Mouse (Mus musculus): ENCODE data around the gene Llph.

Llph gene

GRCm38 (mm10) chr10:120280375-120280774 lies 53.5 kb downstream of the Llph start:
- no peak for DNase-seq

- no peak for DNase-seq
Measured at GRCm38 (mm10) chr10:120281700-120282099, 54.8 kb downstream of the Llph start.
